Mouse (Mus musculus) hindbrain, postnatal 0 days (tissue): ENCODE data around the gene Ier5. TPM values are rescaled to one million over a fixed set of nuclear protein-coding genes. Genes with fewer than 3 reads are reported as not detected.

Source experiments
- ATAC-seq: fragments of 200-750 bp; cut with Nextera tagmentation; 2 replicates; pipeline ENCODE4 v1.8.0; 2017; ENCODE audit warnings: mild to moderate bottlenecking, moderate TSS enrichment, moderate library complexity
- DNase-seq: peaks from one replicate; pipeline ENCODE4 v3.0.0-alpha.2; 2015; ENCODE audit warnings: low spot score
- H3K27ac ChIP-seq: fragments of 300-500 bp; sonication (generic); 2 replicates; pipeline ENCODE4 v1.5.1; 2014; ENCODE audit warnings: mild to moderate bottlenecking
- H3K27me3 ChIP-seq: fragments of 300-500 bp; sonication (generic); 2 replicates; pipeline ENCODE4 v1.6.1; 2014; ENCODE audit warnings: low read length, mixed read lengths; ENCODE audit not compliant: insufficient read depth
- H3K36me3 ChIP-seq: fragments of 300-500 bp; sonication (generic); 2 replicates; pipeline ENCODE4 v1.6.1; 2014; ENCODE audit warnings: low read length, mixed read lengths; ENCODE audit not compliant: insufficient read depth
- H3K4me1 ChIP-seq: fragments of 300-500 bp; sonication (generic); 2 replicates; pipeline ENCODE4 v1.6.1; 2014; ENCODE audit warnings: antibody characterized with exemption, low read length, mixed read lengths; ENCODE audit not compliant: insufficient read depth
- H3K4me2 ChIP-seq: fragments of 300-500 bp; sonication (generic); 2 replicates; pipeline ENCODE4 v1.6.1; 2014; ENCODE audit warnings: low read depth, mild to moderate bottlenecking, low read length, moderate library complexity, mixed read lengths
- H3K4me3 ChIP-seq: fragments of 300-500 bp; sonication (generic); 2 replicates; pipeline ENCODE4 v1.5.1; 2014; ENCODE audit warnings: low read length
- H3K9ac ChIP-seq: fragments of 300-500 bp; sonication (generic); replicated peaks from 2 replicates; pipeline ENCODE4 v1.6.1; 2014; ENCODE audit warnings: mild to moderate bottlenecking, low read length, moderate library complexity, mixed read lengths
- H3K9me3 ChIP-seq: fragments of 300-500 bp; sonication (generic); 2 replicates; pipeline ENCODE4 v1.6.1; 2016; ENCODE audit warnings: low read length, mixed read lengths
- CTCF ChIP-seq: IDR thresholded peaks from 2 replicates; pipeline ENCODE4 v1.5.1; 2016; ENCODE audit warnings: antibody characterized with exemption, control low read depth, low read depth
- WGBS: fragments of 180-500 bp; shearing (Covaris S2); extraction: QIAGEN DNeasy Blood & Tissue Kit; methylation state at CpG from one replicate; pipeline ENCODE4 v1.1.7; 2014; 5-methylcytosine and 5-hydroxymethylcytosine counted together
- polyA plus RNA-seq: library from polyadenylated mRNA; unstranded; fragments of >200 nt; fragmentation: Nextera tagmentation; extraction: Ambion mirVana; gene quantifications from 2 replicates; pipeline ENCODE4 v1.2.1, GENCODE M21; 2015
- total RNA-seq: library from RNA; depleted of rRNA; stranded (reverse); fragments of >200 nt; gene quantifications from 2 replicates; pipeline ENCODE4 v1.2.3, GENCODE M21; 2014

Ier5 gene
- total and polyA plus RNA-seq, 2 experiments from 2014 or later = 5.2 to 51.4 TPM

- Histone ChIP-seq H3K27ac (no peak overlapping the region), H3K4me2 (no peak overlapping the region), H3K4me3 (no peak overlapping the region), H3K4me1 (peaks cover 36% of the 10 kb centered on the region), H3K27me3 (no peaks in the 10 kb centered on the region), H3K9ac (no peak overlapping the region), H3K9me3 (no peaks in the 10 kb centered on the region), H3K36me3 (no peaks in the 10 kb centered on the region)
- no peak for ATAC-seq
- 93% methylated on average over 4 of the region's 4 CpGs for WGBS
- no peak for DNase-seq
- TF ChIP-seq CTCF = no peak
These were observed 11.4 kb downstream of the Ier5 start for GRCm38 (mm10) chr1:155088046-155088445.

GRCm38 (mm10) chr1:155086893-155087292, 12.5 kb downstream of the Ier5 start:
- ATAC-seq (no peak), DNase-seq (no peak)
- no peak for TF ChIP-seq CTCF
- peaks cover 32% of the 10 kb centered on the region for H3K4me1 ChIP-seq
- H3K9ac ChIP-seq = no peak overlapping the region
- H3K4me3 ChIP-seq = no peak overlapping the region
- H3K9me3 ChIP-seq = no peaks in the 10 kb centered on the region
- WGBS = 20% methylated on average over 4 of the region's 4 CpGs
- H3K36me3 ChIP-seq = no peaks in the 10 kb centered on the region
- H3K4me2 ChIP-seq = no peak overlapping the region
- 0 out of 2 replicates have a peak overlapping the region, but pooled peaks have one; percentile 23 for H3K27ac ChIP-seq
- H3K27me3 ChIP-seq = no peaks in the 10 kb centered on the region

GRCm38 (mm10) chr1:155086416-155086815, 13.0 kb downstream of the Ier5 start:
- peaks cover 28% of the 10 kb centered on the region for H3K4me1 ChIP-seq
- 0 out of 2 replicates have a peak overlapping the region, but pooled peaks have one; percentile 23 for H3K27ac ChIP-seq
- DNase-seq (no peak), ATAC-seq (no peak)
- no peaks in the 10 kb centered on the region for H3K9me3 ChIP-seq
- H3K4me3 ChIP-seq = no peak overlapping the region
- H3K4me2 ChIP-seq = no peak overlapping the region
- WGBS = 12% methylated on average over 7 of the region's 7 CpGs
- H3K27me3 ChIP-seq = no peaks in the 10 kb centered on the region
- H3K9ac ChIP-seq = no peak overlapping the region
- no peaks in the 10 kb centered on the region for H3K36me3 ChIP-seq
- TF ChIP-seq CTCF = no peak

- H3K27ac ChIP-seq = no peak overlapping the region
These were observed 14.6 kb downstream of the Ier5 start for GRCm38 (mm10) chr1:155084839-155085238.

GRCm38 (mm10) chr1:155083271-155084265, 15.9 kb downstream of the Ier5 start:
- peak overlapping the region; percentile 70 for H3K9ac ChIP-seq
- H3K9me3 ChIP-seq = no peaks in the 10 kb centered on the region
- peak; percentile 16; the same call in 1 of the 2 replicates for TF ChIP-seq CTCF
- H3K4me1 ChIP-seq = peaks cover 26% of the 10 kb centered on the region
- peak overlapping the region; percentile 45 for H3K4me3 ChIP-seq
- peak overlapping the region; percentile 91 for H3K27ac ChIP-seq
- WGBS = under 1% methylated on average over 52 of the region's 77 CpGs
- ATAC-seq (peak; percentile 96), DNase-seq (peak; percentile 96)
- peak overlapping the region; percentile 84 for H3K4me2 ChIP-seq
- H3K27me3 ChIP-seq = no peaks in the 10 kb centered on the region
- no peaks in the 10 kb centered on the region for H3K36me3 ChIP-seq

More at GRCm38 (mm10) chr1:155084839-155085238, 14.6 kb downstream of the Ier5 start:
- no peak for TF ChIP-seq CTCF
- 44% methylated on average over 8 of the region's 8 CpGs for WGBS
- H3K9me3 ChIP-seq = no peaks in the 10 kb centered on the region
- DNase-seq (no peak), ATAC-seq (no peak)
- H3K9ac ChIP-seq = no peak overlapping the region
- H3K36me3 ChIP-seq = no peaks in the 10 kb centered on the region
- peaks cover 26% of the 10 kb centered on the region for H3K4me1 ChIP-seq
- no peak overlapping the region for H3K4me2 ChIP-seq
- H3K4me3 ChIP-seq = no peak overlapping the region
- no peaks in the 10 kb centered on the region for H3K27me3 ChIP-seq

- TF ChIP-seq CTCF = no peak
- no peaks in the 10 kb centered on the region for H3K27me3 ChIP-seq
- peak overlapping the region; percentile 70 for H3K9ac ChIP-seq
- H3K4me1 ChIP-seq = peaks cover 26% of the 10 kb centered on the region
- WGBS = 0% methylated on average over 13 of the region's 18 CpGs
- H3K27ac ChIP-seq = peak overlapping the region; percentile 91
- H3K4me2 ChIP-seq = peak overlapping the region; percentile 84
- peak overlapping the region; percentile 45 for H3K4me3 ChIP-seq
- DNase-seq (peak; percentile 83), ATAC-seq (peak; percentile 42; the same call in 1 of the 2 replicates)
- H3K36me3 ChIP-seq = no peaks in the 10 kb centered on the region
- no peaks in the 10 kb centered on the region for H3K9me3 ChIP-seq
These were observed 16.5 kb downstream of the Ier5 start for GRCm38 (mm10) chr1:155082965-155083268.
